ENCODE assay signal across 13 mouse cellular contexts in the genomic region with DNA sequence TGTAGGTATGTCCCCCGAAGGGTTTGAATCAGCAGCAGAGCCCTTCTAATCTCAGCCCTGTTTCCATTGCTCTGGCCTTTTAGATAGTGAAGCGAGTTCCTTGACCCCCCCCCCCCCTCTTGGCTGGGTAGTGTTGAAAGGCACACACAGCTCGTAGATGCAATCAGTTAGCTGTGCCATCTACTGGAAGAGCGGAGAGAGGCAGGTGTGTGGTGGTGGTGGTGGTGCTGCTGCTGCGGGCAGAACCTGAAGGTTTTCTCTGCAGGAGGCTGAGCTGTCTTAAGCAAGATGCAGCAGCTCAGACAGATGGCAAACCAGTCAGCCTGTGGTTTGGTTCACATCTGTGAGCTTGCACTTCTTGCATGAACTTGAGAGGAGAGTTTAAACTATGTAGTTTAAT. TPM values are rescaled to one million over a fixed set of nuclear protein-coding genes. Genes with fewer than 3 reads are reported as not detected.
DNase-seq lines count a peak whose midpoint lies in the region; ATAC-seq and TF ChIP-seq lines count a peak whose summit lies in the region.
"Had no signal": no experiment of that assay in that cellular context is flagged by ENCODE, and none has a peak within 500 bp of the region (broad histone marks: within the 10 kb centered on the region; RNA-seq: fewer than 3 reads in every experiment).

No protein-coding gene starts in this region.

- peak; percentile 58 for TF ChIP-seq CTCF in forebrain, postnatal 0 days (IDR thresholded peaks at IDR 0.05; ENCODE audit: low read depth)
- peak; percentile 27 for TF ChIP-seq CTCF in liver, postnatal 0 days (IDR thresholded peaks at IDR 0.05; ENCODE audit: low read depth)

- WGBS in forebrain, postnatal 0 days = 30% methylated on average over 5 of the region's 5 CpGs
- WGBS in forebrain, embryonic 13.5 days = 31% methylated on average over 5 of the region's 5 CpGs
- 37% methylated on average over 5 of the region's 5 CpGs for WGBS in liver, postnatal 0 days (ENCODE audit: insufficient replicate concordance)

- ATAC-seq in forebrain, postnatal 0 days = 0 out of 2 replicates have a peak, but pooled peaks have one; percentile 30
- ATAC-seq in forebrain, embryonic 13.5 days = no peak
- ATAC-seq in liver, postnatal 0 days = no peak

- no peak overlapping the region for H3K4me2 ChIP-seq in forebrain, postnatal 0 days (ENCODE audit: low read depth)
- no peak overlapping the region for H3K4me2 ChIP-seq in forebrain, embryonic 13.5 days
- no peak overlapping the region for H3K4me2 ChIP-seq in liver, postnatal 0 days (ENCODE audit: low read depth, low read length)
- H3K4me2 ChIP-seq: heart, embryonic 15.5 days; limb, embryonic 13.5 days had no signal

- no peak overlapping the region for H3K9ac ChIP-seq in forebrain, postnatal 0 days
- H3K9ac ChIP-seq in forebrain, embryonic 13.5 days = no peak overlapping the region
- H3K9ac ChIP-seq in liver, postnatal 0 days (replicated peaks) = no peak overlapping the region
- H3K9ac ChIP-seq: heart, embryonic 15.5 days; limb, embryonic 13.5 days had no signal

- no peak overlapping the region for H3K27ac ChIP-seq in forebrain, postnatal 0 days (ENCODE audit: low read depth, low read length)
- no peak overlapping the region for H3K27ac ChIP-seq in forebrain, embryonic 13.5 days
- H3K27ac ChIP-seq in liver, postnatal 0 days (ENCODE audit: low read depth) = no peak overlapping the region
- H3K27ac ChIP-seq: heart, embryonic 15.5 days; limb, embryonic 13.5 days had no signal

- peak; percentile 34 for DNase-seq in forebrain, postnatal 0 days
- no peak for DNase-seq in liver, postnatal 0 days
- DNase-seq in liver (no peak), adipocyte (ENCODE audit: low spot score) (peak; percentile 10)
- DNase-seq in thymus, adult 18-20 months = peak; percentile 65 to 79
- no peak for DNase-seq in adrenal gland, postnatal 10 days
- DNase-seq in testis, postnatal 10 days (ENCODE audit: low spot score) = no peak
- DNase-seq: adrenal gland, adult 8-10 months had no signal

- H3K4me3 ChIP-seq in forebrain, postnatal 0 days (ENCODE audit: low read depth, low read length) = no peak overlapping the region
- H3K4me3 ChIP-seq in forebrain, embryonic 13.5 days = no peak overlapping the region
- H3K4me3 ChIP-seq in liver, postnatal 0 days (ENCODE audit: low read depth, low read length) = no peak overlapping the region
- H3K4me3 ChIP-seq: heart, embryonic 15.5 days; limb, embryonic 13.5 days had no signal

- no peaks in the 10 kb centered on the region for H3K36me3 ChIP-seq in forebrain, postnatal 0 days (ENCODE audit: insufficient read depth)
- no peaks in the 10 kb centered on the region for H3K36me3 ChIP-seq in forebrain, embryonic 13.5 days (ENCODE audit: poor library complexity, severe bottlenecking)
- no peaks in the 10 kb centered on the region for H3K36me3 ChIP-seq in liver, postnatal 0 days (replicated peaks; ENCODE audit: insufficient read depth, low read length)
- H3K36me3 ChIP-seq: heart, embryonic 15.5 days; limb, embryonic 13.5 days had no signal

- TF ChIP-seq EP300 in liver, postnatal 0 days (IDR thresholded peaks at IDR 0.05; ENCODE audit: low read depth) = no peak

- no peaks in the 10 kb centered on the region for H3K9me3 ChIP-seq in forebrain, postnatal 0 days (ENCODE audit: low read length)
- no peaks in the 10 kb centered on the region for H3K9me3 ChIP-seq in forebrain, embryonic 13.5 days (replicated peaks)
- H3K9me3 ChIP-seq in liver, postnatal 0 days (ENCODE audit: low read length) = no peaks in the 10 kb centered on the region
- H3K9me3 ChIP-seq: heart, embryonic 15.5 days; limb, embryonic 13.5 days had no signal

- peaks cover 10% of the 10 kb centered on the region; the same call in 1 of the 2 replicates for H3K4me1 ChIP-seq in forebrain, postnatal 0 days (ENCODE audit: insufficient read depth)
- peaks cover 21% of the 10 kb centered on the region for H3K4me1 ChIP-seq in forebrain, embryonic 13.5 days
- no peaks in the 10 kb centered on the region for H3K4me1 ChIP-seq in liver, postnatal 0 days (ENCODE audit: insufficient read depth)
- H3K4me1 ChIP-seq: limb, embryonic 13.5 days had no signal

- H3K27me3 ChIP-seq in forebrain, postnatal 0 days (ENCODE audit: insufficient read depth, low read length) = no peaks in the 10 kb centered on the region
- H3K27me3 ChIP-seq in forebrain, embryonic 13.5 days = no peaks in the 10 kb centered on the region
- H3K27me3 ChIP-seq in liver, postnatal 0 days (ENCODE audit: insufficient read depth, low read length) = no peaks in the 10 kb centered on the region
- H3K27me3 ChIP-seq: heart, embryonic 15.5 days; limb, embryonic 13.5 days had no signal

RNA-seq across cellular contexts. Expression of gene Guca2b, which starts 13.9 kb away (rescaled TPM):
- total RNA-seq in forebrain, postnatal 0 days (2014; rRNA removed) = not detected in 2 replicates
- not detected in 2 replicates for polyA plus RNA-seq in forebrain, postnatal 0 days (2015; fragmentation: Nextera tagmentation; extraction: Ambion mirVana)
- not detected in 2 replicates for polyA plus RNA-seq in forebrain, embryonic 13.5 days (2015; fragmentation: Nextera tagmentation; extraction: Ambion mirVana)
- not detected in 2 replicates for polyA plus RNA-seq in liver, postnatal 0 days (2015; fragmentation: Nextera tagmentation; extraction: Ambion mirVana)
- not detected for total RNA-seq in adrenal gland, postnatal 10 days (2021)
- total RNA-seq: adrenal gland, adult 8-10 months had no signal
- polyA plus RNA-seq: heart, embryonic 15.5 days; limb, embryonic 13.5 days; stomach, embryonic 14.5 days had no signal

RNA-seq across cellular contexts. Expression of gene Guca2a, which starts 35.2 kb away (rescaled TPM):
- not detected in 2 replicates for total RNA-seq in forebrain, postnatal 0 days (2014; rRNA removed)
- polyA plus RNA-seq in forebrain, postnatal 0 days (2015; fragmentation: Nextera tagmentation; extraction: Ambion mirVana) = not detected in 2 replicates
- polyA plus RNA-seq in forebrain, embryonic 13.5 days (2015; fragmentation: Nextera tagmentation; extraction: Ambion mirVana) = not detected in 2 replicates
- polyA plus RNA-seq in liver, postnatal 0 days (2015; fragmentation: Nextera tagmentation; extraction: Ambion mirVana) = not detected in 2 replicates
- not detected for total RNA-seq in adrenal gland, postnatal 10 days (2021)
- polyA plus RNA-seq: frontal cortex, adult 2 months; heart, embryonic 15.5 days; limb, embryonic 13.5 days; stomach, embryonic 14.5 days had no signal

Comparison
In these comparisons a context has a peak if more than half of its experiments do, and no peak if none do; other contexts are left out.
1. DNase-seq: peak in forebrain, postnatal 0 days (single experiment), adipocyte (single experiment) and thymus, adult 18-20 months (2 of 2); none in liver, postnatal 0 days (single experiment), liver (single experiment), adrenal gland, postnatal 10 days (single experiment) and testis, postnatal 10 days (single experiment).